Mouse (Mus musculus) cerebellum, postnatal 36 days (tissue): ENCODE data around the gene Slc15a5.
"Not testable (repeated sequence)": the region's sequence is repeated elsewhere in the genome, so short reads cannot be mapped to it uniquely, and the experiment has no call there.

Experiments
- DNase-seq, 2 experiments: peaks; one replicate each; pipeline ENCODE4 v3.0.0; 2021 to 2022; ENCODE audit warnings: mixed read lengths in 2 of 2

The Slc15a5 gene

DNA sequence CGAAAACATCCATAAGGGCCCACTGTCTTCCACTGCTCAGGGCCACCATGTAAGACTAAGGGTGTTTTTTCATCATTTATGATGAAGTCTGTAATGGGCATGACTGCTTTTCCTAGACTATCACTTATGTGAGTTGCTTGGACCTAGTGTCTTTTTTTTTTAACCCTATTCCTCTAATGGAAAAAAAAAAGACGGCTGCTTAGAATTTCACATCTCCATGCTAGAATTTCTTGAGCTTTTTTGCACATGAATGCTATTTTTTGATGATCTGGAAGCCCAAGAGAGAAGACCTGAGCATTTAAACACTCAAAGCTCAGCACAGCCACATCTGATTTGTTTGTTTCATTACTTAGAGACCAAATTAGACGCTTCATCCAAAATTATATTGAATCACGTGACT is at the start of gene Slc15a5:
Slc15a5 (minus strand) TSS at position 101 of the 400 bp plus-strand sequence.
- DNase-seq, result no peak

DNA sequence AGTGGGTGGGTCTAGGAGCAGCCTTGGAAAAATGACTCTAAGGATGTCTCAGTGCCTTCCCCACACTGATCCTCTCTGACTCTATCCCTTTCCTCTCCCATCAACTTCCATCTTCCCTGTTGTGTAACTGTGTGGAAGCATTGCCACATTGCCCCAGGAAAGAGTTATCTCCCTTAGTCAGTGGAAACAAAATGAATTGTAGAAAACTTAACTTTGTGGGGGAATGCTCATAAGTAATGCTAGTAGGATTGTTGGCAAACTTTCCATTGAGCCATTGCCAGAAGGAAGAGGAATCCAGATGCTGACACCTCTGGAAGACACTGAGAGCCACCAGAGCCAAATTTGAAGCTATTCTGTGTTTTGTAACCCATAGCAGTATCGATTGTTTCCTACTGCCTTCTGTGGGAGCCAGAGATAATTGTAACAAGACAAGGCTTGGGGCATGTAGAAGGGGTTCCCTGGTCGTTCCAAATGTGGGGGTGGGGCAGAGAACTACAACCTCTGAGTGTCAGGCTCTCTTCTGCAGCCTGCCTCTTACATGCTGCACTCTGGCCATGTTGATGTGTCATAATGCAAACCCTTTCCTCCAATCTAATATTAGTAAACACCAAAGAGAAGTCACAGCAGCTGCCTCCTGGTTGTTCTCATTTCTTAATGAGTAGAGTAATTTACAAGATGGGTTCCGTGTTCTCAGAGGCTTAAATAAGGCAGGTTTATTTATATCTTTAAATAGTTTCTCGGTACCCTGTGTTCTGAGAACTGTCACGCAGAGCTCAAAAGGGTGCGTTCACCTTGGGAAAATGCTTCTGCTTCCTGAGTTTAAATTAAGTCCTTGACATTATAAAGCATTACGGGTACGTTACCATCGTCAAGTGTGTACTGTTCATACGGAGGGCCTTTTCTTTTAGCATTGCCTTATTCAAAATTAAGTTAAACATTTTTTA is 48.9 kb upstream of the Slc15a5 start:
- DNase-seq, result no peak

DNA sequence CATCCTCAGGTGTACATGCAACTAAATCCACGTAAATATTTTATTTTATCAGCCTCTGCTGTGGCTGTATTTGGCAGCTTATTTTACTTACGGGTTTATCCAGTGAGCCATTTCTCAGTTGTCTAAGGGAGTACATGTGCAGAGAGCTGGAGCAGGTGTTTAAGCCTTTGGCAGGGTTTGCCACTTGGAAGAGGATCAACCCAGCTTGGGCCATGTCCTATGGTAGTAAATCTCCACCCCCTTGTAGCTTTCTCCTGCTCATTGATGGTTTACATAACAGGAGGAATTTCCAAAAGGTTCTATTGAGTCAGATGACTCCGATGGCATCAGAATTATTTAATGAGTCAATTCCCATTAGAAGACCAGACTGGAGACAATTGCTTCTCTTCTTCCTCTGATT is 37.8 kb upstream of the Slc15a5 start:
- DNase-seq, result no peak

DNA sequence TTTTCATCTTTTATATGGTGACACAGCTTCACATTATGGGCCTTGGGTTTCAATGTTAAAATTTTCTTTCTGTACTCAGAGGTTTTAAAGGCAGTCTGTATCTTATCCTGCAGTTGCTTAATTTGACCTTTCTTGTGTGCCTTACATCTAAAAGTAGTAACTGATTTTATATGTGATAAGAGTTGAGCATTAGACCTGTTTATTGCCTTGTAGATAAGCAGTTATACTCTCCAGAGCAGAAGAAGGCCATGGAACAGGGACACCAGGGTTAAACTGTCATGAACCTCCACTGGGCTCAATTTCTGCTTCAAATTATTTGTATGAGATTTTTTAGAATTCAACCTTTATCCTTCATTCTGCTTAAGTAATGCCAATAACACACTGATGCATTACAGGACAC is 24.8 kb upstream of the Slc15a5 start:
- DNase-seq, result no peak

DNA sequence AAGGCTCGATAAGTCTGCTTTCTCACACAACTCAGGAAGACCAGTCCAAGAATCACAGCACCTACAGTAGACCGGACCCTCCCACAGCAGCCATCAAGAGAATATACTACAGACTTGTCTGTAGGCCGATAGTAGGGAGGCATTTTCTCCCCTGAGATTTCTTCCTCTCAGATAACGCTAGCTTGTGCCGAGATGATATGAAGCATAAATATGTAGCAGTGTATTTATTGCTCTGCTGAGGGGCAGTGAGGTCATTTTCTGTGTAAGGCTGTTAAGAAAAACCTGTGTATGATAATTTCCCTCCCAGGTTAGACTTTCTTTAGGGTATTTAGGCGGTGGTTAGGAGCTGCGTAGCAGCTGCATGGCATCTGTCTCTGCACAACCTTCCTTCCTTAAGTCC is 23.2 kb upstream of the Slc15a5 start:
- no peak for DNase-seq

DNA sequence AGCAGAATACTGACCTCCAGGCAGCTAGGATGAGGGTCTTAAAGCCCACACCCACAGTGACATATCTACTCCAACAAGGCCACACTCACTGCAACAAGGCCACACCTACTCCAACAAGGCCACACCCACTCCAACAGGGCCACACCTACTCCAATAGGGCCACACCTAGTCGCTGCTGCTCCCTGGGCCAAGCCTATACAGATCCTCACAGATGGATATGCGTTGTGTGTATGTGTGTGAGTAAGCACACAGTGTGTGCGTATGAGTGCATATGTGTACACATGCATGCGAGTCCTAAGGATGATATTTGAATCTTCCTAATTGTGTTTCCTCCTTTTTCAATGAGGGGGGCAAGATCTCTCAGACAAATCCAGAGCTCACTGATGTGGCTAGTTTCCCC is 22.1 kb upstream of the Slc15a5 start:
- DNase-seq, result no peak

DNA sequence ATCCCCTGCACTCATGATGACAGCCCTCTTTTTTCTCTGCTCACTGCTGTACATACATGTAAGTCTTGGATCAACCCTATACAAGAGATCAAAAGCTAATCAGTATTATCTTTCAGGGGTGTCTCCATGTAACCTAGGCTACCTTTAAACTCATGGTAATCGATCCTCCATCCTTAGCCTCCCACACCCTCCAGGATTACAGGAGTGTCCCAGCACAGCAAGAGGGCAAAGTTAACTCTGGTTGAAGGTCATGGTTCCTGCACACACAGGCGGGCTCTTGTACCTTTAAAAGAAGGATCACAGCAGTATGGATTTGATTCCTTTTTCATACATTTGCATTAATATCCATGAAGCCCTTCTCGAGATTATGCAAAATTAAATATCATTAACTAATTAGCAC is 19.9 kb upstream of the Slc15a5 start:
- DNase-seq, result no peak

DNA sequence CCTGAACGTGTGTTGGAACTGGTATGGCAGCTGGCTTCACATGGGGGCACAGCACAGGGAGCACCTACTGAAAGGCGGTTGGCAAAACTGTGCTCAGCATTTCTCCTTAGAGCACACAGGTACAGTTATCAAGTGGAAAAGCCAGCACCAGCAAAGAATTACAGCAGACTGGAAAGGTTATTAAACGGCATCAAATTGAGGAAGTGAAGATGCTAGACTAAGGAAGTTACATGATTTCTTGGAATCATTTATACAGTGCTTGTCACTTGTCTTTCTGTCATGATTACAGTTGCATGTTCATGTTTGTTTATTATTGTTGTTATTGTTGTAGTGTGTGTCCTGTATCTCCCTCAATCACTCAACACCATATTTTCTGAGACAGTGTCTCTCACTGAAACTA is 15.3 kb upstream of the Slc15a5 start:
- no peak for DNase-seq

DNA sequence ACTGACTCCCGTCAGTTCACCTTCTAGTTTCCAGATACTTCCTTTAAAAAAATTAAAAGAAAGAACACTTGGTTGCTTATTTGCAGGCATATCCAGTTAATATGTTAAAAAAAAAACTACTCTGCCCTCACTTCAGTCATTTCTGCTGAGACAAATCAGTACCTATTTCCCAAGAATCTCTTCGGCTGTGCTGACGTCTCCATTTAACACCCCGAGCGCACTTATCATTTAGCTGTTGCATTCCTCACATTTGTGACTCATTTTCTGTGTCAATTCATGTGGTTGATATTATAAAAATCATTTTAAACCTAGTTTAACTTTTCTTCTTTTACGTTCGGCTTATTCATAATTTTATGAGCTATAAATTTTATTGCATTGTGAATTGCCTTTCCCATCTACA is 12.7 kb upstream of the Slc15a5 start:
- no peak for DNase-seq

DNA sequence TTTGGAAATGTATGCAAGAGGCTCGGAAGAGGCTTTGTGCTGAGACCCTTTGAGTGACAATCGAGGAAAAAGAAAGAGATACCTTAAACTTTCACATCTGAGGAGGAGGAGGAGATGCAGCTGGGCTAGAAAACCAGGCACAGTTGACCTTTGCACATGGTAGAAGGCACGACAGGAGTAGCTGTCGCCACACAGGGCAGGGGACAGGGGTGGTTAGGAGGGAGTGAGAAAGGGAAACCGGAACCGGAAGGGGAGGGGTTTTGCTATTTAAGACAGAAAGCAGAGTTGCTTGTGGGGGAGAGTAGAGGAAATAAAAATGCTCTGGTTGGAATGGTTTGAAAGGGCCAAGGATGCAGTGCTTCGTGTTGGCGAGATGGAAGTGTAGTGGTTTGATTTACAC is 9.4 kb upstream of the Slc15a5 start:
- DNase-seq, result no peak

DNA sequence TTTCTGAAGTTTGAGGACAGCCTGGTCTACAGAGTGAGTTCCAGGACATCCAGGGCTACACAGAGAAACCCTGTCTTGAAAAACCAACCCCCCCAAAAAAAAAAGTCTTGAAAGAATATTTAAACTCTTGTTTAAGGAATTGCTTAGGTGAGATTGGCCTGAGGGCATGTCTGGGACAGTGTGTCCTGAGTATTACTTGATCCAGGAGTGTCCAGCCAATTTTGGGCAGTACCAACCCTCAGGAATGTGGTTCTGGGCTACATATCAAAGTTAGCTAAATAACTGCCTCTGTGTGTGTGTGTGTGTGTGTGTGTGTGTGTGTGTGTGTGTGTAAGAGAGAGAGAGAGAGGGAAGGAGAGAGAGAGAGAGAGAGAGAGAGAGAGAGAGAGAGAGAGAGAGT is 6.7 kb upstream of the Slc15a5 start:
- not testable (repeated sequence) for DNase-seq

DNA sequence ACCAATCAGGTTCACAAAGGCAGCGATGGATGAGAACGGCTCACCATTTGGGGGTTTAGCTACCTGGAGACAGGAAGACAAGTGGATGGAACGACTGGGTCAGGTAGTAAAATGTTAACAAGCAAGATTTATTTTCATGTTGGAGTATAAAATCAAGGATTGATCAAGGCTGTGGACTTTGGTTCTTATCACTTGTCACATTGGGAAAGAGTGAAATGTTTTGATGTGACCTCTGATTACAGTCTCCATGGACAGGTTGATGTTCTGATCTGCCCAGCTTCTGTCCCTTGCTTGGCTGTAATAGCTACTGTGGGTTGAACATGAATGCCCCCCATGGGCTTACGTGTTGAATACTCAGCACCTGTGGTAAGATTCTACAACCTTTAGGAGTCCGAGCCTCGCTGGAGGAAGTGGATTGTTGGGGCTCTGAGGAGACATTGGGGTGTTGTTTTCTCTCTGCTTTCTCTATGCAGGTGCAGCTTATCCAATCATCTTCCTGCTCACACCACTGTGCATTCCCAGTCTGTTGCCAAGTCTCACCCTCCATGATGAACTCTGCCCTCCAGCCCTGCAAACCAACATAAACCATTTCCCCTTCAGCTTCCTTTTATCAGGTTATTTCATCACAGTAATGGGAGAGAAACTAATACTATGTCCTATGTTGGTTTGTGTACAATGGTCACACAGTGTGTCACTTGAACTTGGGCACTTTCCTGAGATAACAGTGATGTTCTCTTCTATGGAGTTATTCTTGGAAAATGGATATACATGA is 1.2 kb upstream of the Slc15a5 start:
- no peak for DNase-seq

DNA sequence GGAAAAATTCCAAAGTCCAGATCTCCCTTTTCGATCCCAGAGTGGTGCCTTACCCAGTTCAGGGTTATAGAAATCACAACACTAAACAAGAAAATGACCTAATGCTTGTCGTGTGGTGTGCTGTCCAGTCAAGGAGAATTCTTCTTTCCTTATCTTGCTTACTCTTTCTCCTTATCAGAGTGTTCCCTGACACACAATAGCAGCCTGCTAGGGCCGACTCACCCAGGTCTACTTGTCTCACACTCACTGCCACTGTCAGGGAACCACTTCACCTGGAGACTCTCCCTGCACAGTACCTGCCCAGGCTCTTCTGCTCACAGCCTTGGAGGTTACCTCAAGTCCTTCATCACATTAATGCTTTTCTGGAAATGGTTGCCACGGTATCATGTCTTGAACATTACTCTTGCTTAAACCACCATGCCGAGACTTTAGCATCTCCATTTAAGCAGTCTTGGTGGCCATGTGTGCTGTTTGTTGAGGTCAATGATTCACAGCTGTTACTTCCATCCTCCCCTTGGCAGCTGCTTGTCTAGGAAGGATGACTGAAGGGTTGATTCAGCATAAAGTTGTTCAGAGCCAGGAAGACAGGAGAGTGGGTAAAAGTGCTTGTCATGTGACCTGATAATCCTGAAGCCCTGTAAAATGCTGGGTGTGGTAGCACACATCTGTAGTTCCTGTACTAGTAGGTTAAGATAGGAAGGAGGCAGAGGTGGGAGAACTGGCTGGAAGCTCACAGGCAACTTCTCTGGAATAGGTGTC is 1.9 kb downstream of the Slc15a5 start:
- no peak for DNase-seq

DNA sequence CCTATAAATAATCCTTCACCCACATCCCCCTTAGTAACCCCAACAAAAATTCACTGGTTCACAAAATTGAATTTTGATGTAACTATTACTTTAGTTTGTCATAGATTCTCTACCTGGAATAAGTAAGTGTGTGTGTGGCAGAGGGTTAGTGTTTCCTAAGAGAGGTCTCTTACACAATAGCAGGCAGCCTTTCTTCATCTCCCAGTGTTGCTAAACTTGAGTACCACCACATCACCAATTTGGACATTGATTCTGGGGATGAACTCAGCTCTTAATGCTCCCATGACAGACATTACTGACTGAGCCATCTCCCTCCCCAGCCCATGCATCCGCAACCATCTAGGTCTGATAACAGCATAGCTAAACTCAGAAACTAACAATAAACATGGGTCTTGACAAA is 4.0 kb downstream of the Slc15a5 start:
- no peak for DNase-seq

DNA sequence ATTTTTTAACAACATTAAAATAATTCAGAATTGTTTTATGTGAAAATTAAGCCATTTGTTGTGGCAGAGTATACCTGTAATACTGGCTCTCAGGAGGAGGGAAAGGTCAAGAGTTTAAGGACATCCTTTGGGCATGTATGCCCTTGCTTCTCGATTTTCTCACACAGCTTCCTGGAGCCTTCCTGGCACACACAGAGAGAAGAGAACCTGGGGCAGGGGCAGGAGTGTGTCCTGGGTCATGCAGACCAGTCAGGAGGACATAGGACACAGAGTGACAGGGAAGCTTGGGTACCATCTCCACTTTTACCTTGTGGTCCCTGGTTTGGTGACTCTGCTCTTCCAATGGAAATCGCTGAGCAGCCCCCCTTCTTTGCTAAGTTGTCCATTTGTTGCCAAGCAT is 6.2 kb downstream of the Slc15a5 start:
- no peak for DNase-seq

DNA sequence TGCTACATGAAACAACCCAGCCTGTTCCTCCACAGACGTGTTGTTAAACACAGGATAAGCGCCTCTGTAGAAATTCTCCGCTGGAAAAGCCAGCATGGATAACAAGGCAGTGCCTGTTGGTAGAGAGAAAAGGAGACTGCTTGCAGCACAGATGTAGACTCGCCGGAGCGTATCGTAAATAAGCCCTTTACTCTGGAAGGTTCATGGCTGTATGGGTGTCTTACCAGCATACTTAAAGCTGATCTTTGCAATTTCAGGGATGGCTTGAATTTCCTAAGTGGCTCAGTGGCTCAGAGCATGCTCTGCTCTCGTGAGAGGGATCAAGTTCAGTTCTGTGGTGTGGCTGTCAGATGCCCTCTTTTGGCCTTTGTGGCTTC is 6.8 kb downstream of the Slc15a5 start:
- DNase-seq, result no peak

DNA sequence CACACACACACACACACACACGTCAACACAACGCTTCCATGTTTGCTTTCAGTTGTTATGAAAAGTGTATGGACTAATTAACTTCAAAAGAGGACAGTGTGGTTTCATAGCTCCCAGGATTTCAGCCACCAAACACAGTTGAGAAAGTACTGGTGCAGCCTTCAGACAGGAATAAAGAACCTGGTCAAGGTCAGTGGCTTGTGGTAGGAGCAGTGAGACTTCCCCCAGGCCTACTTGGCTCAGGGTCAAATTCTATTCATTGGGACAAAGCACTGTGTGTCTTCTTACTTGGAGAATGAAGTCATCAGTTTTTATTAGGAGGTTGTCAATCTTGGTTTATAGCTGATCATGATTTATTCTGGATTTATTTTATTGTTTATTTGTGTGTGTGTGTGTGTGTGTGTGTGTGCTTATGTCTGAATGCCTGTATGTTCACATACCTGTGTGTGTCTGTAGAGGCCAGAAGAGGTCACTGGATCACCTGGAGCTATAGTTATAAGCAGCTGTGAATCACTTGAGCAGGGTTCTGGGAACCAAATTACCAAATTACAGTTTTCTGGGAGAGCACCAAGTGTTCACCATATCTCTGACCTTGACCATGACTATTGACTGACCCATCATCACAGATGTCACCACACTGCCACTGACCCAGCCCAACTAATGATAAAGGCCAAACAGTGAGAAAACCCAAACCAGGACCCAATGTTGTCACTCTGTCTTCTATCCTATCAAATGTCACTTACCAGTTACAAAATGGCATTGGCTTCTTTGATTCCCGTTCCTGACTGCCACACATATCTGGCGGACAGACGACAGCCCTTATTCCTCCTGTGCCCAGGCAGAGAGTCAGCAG is 7.4 kb downstream of the Slc15a5 start:
- no peak for DNase-seq

DNA sequence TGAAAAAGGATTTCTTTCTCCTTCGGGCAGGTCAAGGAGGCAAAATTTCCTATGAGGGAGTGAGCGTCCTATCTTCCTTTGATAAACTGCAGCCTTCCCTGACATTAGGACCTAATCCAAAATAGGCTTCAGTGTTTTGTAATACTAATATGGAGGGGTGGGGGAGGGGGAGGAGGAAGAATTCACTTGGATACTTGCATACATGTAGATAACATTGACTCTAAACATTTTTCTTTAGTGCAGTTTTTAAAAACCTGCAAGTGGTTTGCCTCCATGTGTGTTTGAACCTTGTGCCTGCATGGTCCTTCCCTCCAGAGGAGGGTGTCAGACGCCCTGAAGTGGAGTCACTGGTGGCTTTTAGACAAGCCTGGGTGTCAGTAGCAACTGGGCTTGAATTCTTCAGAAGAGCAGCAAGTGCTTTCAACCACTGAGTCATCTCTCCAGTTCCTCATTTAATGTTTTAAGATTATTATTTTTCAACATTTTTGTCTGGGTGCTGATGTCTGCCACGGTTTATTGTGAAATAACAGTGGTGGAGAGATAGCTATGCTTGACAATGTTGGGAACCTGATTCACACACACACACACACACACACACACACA is 8.1 kb downstream of the Slc15a5 start:
- no peak for DNase-seq

DNA sequence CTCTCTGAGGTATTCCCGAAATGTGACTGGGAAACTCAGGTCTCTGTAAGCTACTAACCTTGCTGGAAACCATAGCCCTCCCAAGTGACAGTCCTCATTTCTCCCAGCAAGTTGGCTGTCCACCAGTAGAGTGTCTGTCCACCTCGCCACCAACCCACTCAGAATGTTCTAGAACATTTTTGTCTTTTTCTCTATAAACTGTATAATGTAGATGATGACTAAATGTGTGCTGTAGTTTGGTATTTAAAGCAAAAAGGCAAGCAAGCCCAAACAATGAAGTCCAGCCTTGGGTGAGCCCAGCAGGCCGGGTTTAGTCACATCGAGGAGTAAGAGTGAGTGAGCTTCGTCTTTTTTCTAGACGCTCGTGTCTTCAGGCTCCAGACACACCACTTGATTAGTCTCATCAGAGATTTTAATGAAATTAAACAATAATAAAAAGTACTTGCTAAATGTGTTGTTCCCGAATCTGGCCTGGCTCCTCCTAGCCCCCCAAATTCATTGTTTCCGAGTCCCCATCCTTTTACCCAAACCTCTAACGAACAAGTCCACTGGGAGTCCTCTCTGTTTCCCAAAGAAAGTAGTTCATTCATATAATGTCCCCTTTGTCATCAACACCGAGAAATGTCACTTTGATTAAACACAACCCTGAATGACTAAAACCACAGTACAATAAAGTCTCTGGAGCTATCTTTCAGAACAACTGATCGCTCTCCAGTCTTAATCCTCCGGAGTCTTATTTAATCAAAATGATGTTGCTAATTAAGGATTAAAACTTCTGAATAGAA is 8.8 kb downstream of the Slc15a5 start:
- DNase-seq, result no peak

DNA sequence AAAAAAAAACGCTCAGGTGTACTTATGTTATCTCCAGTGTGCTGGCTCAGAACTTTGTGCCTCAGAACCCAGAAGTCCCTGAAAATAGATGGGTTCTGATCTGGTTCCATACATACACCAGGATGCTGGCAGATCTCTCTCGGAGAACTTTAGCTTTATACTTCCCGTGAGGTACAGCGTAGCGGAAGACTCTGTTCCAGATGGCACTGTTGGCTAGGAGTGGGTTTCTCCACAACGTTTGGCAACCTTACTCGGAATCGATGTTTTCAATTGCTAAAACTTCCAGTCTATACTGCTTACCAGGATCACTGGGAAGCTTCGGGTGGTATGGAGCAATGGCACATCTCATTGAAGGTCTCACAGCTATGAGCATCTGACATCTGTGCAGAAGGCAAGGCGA is 9.8 kb downstream of the Slc15a5 start:
- no peak for DNase-seq

DNA sequence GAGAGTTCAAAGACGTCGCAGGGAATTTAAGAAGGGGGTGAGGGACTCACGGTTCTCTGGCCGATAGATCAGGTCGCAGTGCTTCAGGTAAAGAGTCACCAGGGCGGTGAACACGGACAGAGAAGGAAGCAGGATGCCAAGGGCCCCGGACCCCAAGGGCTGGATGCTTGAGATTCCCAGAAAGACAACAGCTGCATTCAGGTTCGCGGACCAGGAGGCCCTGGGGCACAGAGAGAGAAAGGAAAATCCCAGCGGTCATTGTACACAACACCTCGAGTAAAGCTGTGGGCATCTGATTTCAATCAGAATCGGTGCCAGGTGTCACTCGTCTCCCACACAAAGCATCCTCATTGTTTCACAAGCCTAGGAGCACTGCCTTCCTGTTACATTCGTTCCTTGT is 24.1 kb downstream of the Slc15a5 start:
- no peak for DNase-seq
